Mouse (Mus musculus) skeletal muscle tissue, postnatal 0 days (tissue): ENCODE results near the gene Ak9. TPM values are rescaled to one million over a fixed set of nuclear protein-coding genes. Genes with fewer than 3 reads are reported as not detected.

ENCODE experiments used
- polyA plus RNA-seq: library from polyadenylated mRNA; unstranded; fragments of >200 nt; fragmentation: Nextera tagmentation; extraction: Ambion mirVana; gene quantifications from 2 replicates; pipeline ENCODE4 v1.2.1, GENCODE M21; 2015

The Ak9 gene
- not detected in 2 replicates for polyA plus RNA-seq

DNA sequence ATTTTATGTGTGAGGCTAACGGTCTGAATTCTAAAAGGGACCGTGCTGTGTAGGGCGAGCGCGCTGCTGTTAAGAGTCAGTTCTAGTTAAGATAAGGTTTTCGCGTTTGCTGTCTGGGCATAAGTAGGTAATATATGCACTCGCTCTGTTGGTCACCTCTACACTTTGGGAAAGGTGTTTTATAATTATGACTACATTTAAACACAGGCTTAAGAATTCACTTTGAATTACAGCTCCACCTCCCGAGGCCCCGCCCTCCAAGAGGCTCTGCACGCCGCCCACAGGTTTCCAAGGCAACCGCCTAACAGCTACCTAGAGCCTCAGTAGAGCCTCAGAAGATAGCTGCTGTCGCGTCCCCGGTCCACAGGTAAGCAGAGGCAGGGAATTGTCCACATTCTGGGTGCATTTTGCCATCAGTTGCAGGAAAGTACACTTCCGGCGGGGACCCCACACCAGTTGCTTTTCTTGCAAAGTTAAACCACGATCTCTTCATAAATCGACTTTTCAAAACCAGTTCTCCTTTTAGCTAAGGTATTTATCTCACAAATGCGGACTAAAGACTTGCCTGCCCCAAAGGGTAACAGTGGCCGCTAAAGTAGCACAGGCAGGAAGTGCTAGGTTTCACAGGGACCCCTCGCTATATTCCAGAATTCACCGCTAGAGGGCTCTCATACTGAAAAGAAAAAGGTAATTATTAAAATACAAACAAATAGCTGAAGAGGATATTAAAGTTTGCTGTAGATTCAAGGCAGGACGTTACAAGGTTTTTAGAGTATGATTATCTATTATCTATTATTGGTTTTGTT lies at the start of gene Ak9:
Gene Ak9, plus strand, starts transcription at position 342 of the 806 bp plus-strand sequence.

GRCm38 (mm10) chr10:41302689-41303431 lies 920 bp upstream of the Ak9 start, which contains the start of gene Fig4:
Fig4 (minus strand) TSS chr10:41303260.

DNA sequence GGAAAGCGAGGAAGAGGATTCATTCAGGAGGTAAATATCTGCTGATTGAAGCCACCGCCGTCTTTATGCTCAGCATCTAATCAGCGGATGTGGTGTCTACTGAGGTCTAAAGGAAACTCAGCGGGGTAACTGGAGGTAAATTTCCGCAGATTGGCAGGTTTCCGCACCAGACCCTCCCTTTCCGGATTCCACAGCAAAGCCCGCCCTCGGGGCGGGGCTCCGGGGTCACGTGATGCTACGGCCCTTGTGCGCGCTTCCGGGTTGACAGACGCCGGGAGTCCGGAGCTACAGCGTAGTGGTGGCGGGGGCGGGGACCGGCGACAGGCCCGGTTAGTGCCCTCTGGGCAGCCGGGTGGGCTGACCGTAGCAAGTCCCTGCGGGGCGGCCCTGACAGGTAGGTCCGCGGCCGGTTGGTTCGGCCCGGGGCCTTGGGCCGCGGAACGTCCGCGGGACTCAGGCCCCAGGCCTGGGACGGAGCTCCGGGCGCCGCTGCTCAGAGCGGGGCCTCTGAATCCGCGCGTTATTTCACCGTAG lies 146.4 kb downstream of the Ak9 start, which contains the start of gene Zbtb24:
Gene Zbtb24, plus strand, starts transcription at position 247 of the 534 bp plus-strand sequence.

DNA sequence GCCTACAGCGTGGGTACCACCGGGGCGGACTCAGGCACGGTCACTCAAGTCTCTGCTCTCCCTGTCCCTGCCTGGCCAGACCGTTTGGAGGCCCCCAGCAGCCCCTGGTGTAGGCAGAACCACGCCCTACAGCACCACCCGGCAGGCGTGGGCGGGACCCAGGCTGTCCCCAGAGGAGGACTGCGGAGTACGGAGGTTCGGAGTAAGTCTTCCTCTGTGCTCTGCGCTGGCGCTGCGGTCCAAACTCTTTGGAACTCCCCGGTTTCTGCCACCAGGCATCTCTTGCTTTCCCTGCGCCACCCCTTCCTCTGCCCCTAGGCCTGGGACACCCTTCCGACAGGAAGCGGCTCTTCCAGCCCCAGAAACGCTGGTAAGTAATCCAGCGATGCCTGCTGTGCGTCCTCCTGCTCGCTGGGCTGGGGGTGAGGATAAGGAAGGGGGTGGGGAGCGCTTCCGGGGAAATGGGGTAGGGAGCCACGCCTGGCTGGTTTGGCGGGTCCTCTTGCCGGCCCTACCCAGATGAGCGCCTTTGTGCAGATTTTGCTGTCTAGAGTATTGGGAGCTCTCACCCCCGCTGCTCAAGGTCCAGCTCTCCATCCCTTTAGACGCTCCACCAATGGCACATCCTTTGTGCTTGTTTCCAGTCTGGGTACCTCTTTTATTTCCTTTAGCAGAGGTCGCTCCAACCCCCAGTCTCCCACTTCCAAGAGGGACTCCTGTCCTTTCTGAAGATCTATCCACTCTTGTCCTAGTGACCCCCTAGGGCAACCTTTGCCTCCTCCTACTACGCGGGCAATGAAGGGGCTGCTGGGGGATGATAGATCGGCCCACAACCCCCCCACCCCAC lies 172.6 kb downstream of the Ak9 start, which contains the start of gene Mical1:
Gene Mical1, plus strand, starts transcription at position 144 of the 847 bp plus-strand sequence.

Other genes with a start within 250 kb of the Ak9 start
- not detected in 2 replicates for gene Gpr6, start 231.7 kb upstream of the Ak9 start, polyA plus RNA-seq
- gene Fig4, start 720 bp upstream of the Ak9 start, polyA plus RNA-seq, result 8.2 and 8.7 TPM in 2 replicates
- 6.6 and 7.2 TPM in 2 replicates for gene Zbtb24, start 146.4 kb downstream of the Ak9 start, polyA plus RNA-seq
- gene Mical1, start 172.3 kb downstream of the Ak9 start, polyA plus RNA-seq, result 14.9 and 16.0 TPM in 2 replicates
- gene Smpd2, start 186.4 kb downstream of the Ak9 start, polyA plus RNA-seq, result 25.6 and 27.6 TPM in 2 replicates
- gene Ppil6, start 186.5 kb downstream of the Ak9 start, polyA plus RNA-seq, result 0.37 and 0.63 TPM in 2 replicates
- 170 and 184 TPM in 2 replicates for gene Cd164, start 215.4 kb downstream of the Ak9 start, polyA plus RNA-seq